In genomic region chr8:13675524-13675923, GRCm38 (mm10) we compare ENCODE assay signal across 8 mouse cellular contexts. TPM values are rescaled to one million over a fixed set of nuclear protein-coding genes. Genes with fewer than 3 reads are reported as not detected.
A peak's percentile ranks its signal among the peaks of the same experiment; 100 is the strongest.
DNase-seq lines count a peak whose midpoint lies in the region; ATAC-seq and TF ChIP-seq lines count a peak whose summit lies in the region.

No protein-coding gene starts in this region.

- peak overlapping the region; percentile 88 for H3K4me2 ChIP-seq in embryonic facial prominence, embryonic 11.5 days (ENCODE audit: low read depth, low read length)
- H3K4me2 ChIP-seq in hindbrain, embryonic 15.5 days: peak overlapping the region; percentile 73
- H3K4me2 ChIP-seq in midbrain, postnatal 0 days (ENCODE audit: low read depth, low read length, poor library complexity, severe bottlenecking): peak overlapping the region; percentile 64

- no peaks in the 10 kb centered on the region for H3K27me3 ChIP-seq in embryonic facial prominence, embryonic 11.5 days (ENCODE audit: control insufficient read depth, insufficient read depth, low read length)
- H3K27me3 ChIP-seq in hindbrain, embryonic 15.5 days: no peaks in the 10 kb centered on the region
- no peaks in the 10 kb centered on the region for H3K27me3 ChIP-seq in midbrain, postnatal 0 days (ENCODE audit: insufficient read depth, low read length)

- TF ChIP-seq CTCF in layer of hippocampus, adult 2 months (conservative IDR thresholded peaks at IDR 0.05): no peak
- TF ChIP-seq CTCF in midbrain, postnatal 0 days (IDR thresholded peaks at IDR 0.05): no peak

- no peaks in the 10 kb centered on the region for H3K9me3 ChIP-seq in embryonic facial prominence, embryonic 11.5 days (replicated peaks; ENCODE audit: control insufficient read depth, low read length)
- no peaks in the 10 kb centered on the region for H3K9me3 ChIP-seq in hindbrain, embryonic 15.5 days
- no peaks in the 10 kb centered on the region for H3K9me3 ChIP-seq in midbrain, postnatal 0 days (ENCODE audit: low read length)

- 40% methylated on average over 8 of the region's 8 CpGs for WGBS in embryonic facial prominence, embryonic 11.5 days
- WGBS in hindbrain, embryonic 15.5 days: 34% methylated on average over 8 of the region's 8 CpGs
- 35% methylated on average over 8 of the region's 8 CpGs for WGBS in midbrain, postnatal 0 days

- no peak for DNase-seq in layer of hippocampus, adult 2 months (ENCODE audit: low spot score in 2 of 2)
- DNase-seq in layer of hippocampus, postnatal 10 days (ENCODE audit: low spot score in 2 of 2): no peak
- no peak for DNase-seq in embryonic facial prominence, embryonic 11.5 days (ENCODE audit: low spot score)
- no peak for DNase-seq in midbrain, postnatal 0 days (ENCODE audit: low spot score)
- DNase-seq in frontal cortex, postnatal 25 days (ENCODE audit: low spot score in 2 of 2): no peak
- DNase-seq in spleen, postnatal 14 days (ENCODE audit: low spot score in 2 of 2): no peak
- no peak for DNase-seq in cerebellum, adult 11-12 months

- H3K36me3 ChIP-seq in embryonic facial prominence, embryonic 11.5 days (replicated peaks; ENCODE audit: control insufficient read depth, insufficient read depth, low read depth, low read length): no peaks in the 10 kb centered on the region
- no peaks in the 10 kb centered on the region for H3K36me3 ChIP-seq in hindbrain, embryonic 15.5 days
- no peaks in the 10 kb centered on the region for H3K36me3 ChIP-seq in midbrain, postnatal 0 days (ENCODE audit: insufficient read depth, low read length)

- peak overlapping the region; percentile 90 for H3K4me3 ChIP-seq in layer of hippocampus, adult 2 months
- peak overlapping the region; percentile 1; the same call in 1 of the 2 replicates for H3K4me3 ChIP-seq in embryonic facial prominence, embryonic 11.5 days (ENCODE audit: low read depth, low read length)
- peak overlapping the region; percentile 88 for H3K4me3 ChIP-seq in hindbrain, embryonic 15.5 days
- H3K4me3 ChIP-seq in midbrain, postnatal 0 days (ENCODE audit: low read depth, low read length): peak overlapping the region; percentile 82

- H3K4me1 ChIP-seq in embryonic facial prominence, embryonic 11.5 days (ENCODE audit: control insufficient read depth, insufficient read depth, low read length): no peaks in the 10 kb centered on the region
- H3K4me1 ChIP-seq in hindbrain, embryonic 15.5 days (replicated peaks): peaks cover 38% of the 10 kb centered on the region
- H3K4me1 ChIP-seq in midbrain, postnatal 0 days (ENCODE audit: insufficient read depth, low read length): peaks cover 8% of the 10 kb centered on the region

- no peak overlapping the region for H3K9ac ChIP-seq in embryonic facial prominence, embryonic 11.5 days (replicated peaks; ENCODE audit: low read length)
- H3K9ac ChIP-seq in hindbrain, embryonic 15.5 days: peak overlapping the region; percentile 82
- peak overlapping the region; percentile 86 for H3K9ac ChIP-seq in midbrain, postnatal 0 days (replicated peaks; ENCODE audit: low read length, poor library complexity, severe bottlenecking)

- no peak for ATAC-seq in embryonic facial prominence, embryonic 11.5 days (replicated peaks; ENCODE audit: insufficient number of reproducible peaks, low FRiP score, low TSS enrichment, low read depth)
- no peak for ATAC-seq in hindbrain, embryonic 15.5 days (ENCODE audit: low FRiP score, low read depth)
- no peak for ATAC-seq in midbrain, postnatal 0 days (ENCODE audit: low FRiP score)

- H3K27ac ChIP-seq in layer of hippocampus, adult 2 months: peak overlapping the region; percentile 89
- H3K27ac ChIP-seq in embryonic facial prominence, embryonic 11.5 days (replicated peaks; ENCODE audit: low read depth, low read length): no peak overlapping the region
- peak overlapping the region; percentile 93 for H3K27ac ChIP-seq in hindbrain, embryonic 15.5 days (replicated peaks)
- peak overlapping the region; percentile 91 for H3K27ac ChIP-seq in midbrain, postnatal 0 days (ENCODE audit: low read depth, low read length)

RNA-seq across cellular contexts. Expression of gene Rasa3, which starts 1.9 kb away (rescaled TPM):
- total RNA-seq in layer of hippocampus, adult 2 months (2021): 10 to 100 TPM; 62.8 to 63.4 TPM
- 10 to 100 TPM; 62.6 to 73.0 TPM for total RNA-seq in layer of hippocampus, postnatal 10 days (2021)
- 20.7 and 21.8 TPM in 2 replicates for polyA plus RNA-seq in embryonic facial prominence, embryonic 11.5 days (2014; fragmentation: Nextera tagmentation; extraction: Ambion mirVana)
- polyA plus RNA-seq in hindbrain, embryonic 15.5 days (2015; fragmentation: Nextera tagmentation; extraction: Ambion mirVana): 33.5 and 43.1 TPM in 2 replicates
- 43.9 and 52.7 TPM in 2 replicates for total RNA-seq in midbrain, postnatal 0 days (2014; rRNA removed)
- polyA plus RNA-seq in midbrain, postnatal 0 days (2015; fragmentation: Nextera tagmentation; extraction: Ambion mirVana): 20.5 and 23.5 TPM in 2 replicates

RNA-seq across cellular contexts. Expression of gene Cfap97d2, which starts 30.2 kb away (rescaled TPM):
- total RNA-seq in layer of hippocampus, adult 2 months (2021): 1 to 10 TPM; 3.1 to 3.2 TPM
- total RNA-seq in layer of hippocampus, postnatal 10 days (2021): 1 to 10 TPM; 1.8 to 2.3 TPM
- polyA plus RNA-seq in embryonic facial prominence, embryonic 11.5 days (2014; fragmentation: Nextera tagmentation; extraction: Ambion mirVana): 0.27 TPM in 1 of 2 replicates, not detected in the other
- 1.3 and 1.6 TPM in 2 replicates for polyA plus RNA-seq in hindbrain, embryonic 15.5 days (2015; fragmentation: Nextera tagmentation; extraction: Ambion mirVana)
- 0.24 and 4.9 TPM in 2 replicates for total RNA-seq in midbrain, postnatal 0 days (2014; rRNA removed)
- polyA plus RNA-seq in midbrain, postnatal 0 days (2015; fragmentation: Nextera tagmentation; extraction: Ambion mirVana): 1.4 and 2.8 TPM in 2 replicates

Comparison
In these comparisons a context has a peak if more than half of its experiments do, and no peak if none do; other contexts are left out.
1. H3K4me3 ChIP-seq: peak in every context shown above with its lines; median percentile 90 in layer of hippocampus, adult 2 months; 88 in hindbrain, embryonic 15.5 days; 82 in midbrain, postnatal 0 days; 1 in embryonic facial prominence, embryonic 11.5 days.